Mouse (Mus musculus): Measurements from ENCODE around the gene Adgrg1. TPM values are rescaled to one million over a fixed set of nuclear protein-coding genes. Genes with fewer than 3 reads are reported as not detected.

Gene Adgrg1
- 77.2 and 93.2 TPM in 2 replicates for polyA plus RNA-seq (2015; fragmentation: Nextera tagmentation; extraction: Ambion mirVana)

GRCm38 (mm10) chr8:94974467-94975165, at the start of gene Adgrg1:
TSS of gene Adgrg1 (plus strand) at chr8:94974751.

GRCm38 (mm10) chr8:95017451-95017850, 42.9 kb downstream of the Adgrg1 start, which contains the start of gene Adgrg3:
TSS of gene Adgrg3 (plus strand) at chr8:95017692.

DNA sequence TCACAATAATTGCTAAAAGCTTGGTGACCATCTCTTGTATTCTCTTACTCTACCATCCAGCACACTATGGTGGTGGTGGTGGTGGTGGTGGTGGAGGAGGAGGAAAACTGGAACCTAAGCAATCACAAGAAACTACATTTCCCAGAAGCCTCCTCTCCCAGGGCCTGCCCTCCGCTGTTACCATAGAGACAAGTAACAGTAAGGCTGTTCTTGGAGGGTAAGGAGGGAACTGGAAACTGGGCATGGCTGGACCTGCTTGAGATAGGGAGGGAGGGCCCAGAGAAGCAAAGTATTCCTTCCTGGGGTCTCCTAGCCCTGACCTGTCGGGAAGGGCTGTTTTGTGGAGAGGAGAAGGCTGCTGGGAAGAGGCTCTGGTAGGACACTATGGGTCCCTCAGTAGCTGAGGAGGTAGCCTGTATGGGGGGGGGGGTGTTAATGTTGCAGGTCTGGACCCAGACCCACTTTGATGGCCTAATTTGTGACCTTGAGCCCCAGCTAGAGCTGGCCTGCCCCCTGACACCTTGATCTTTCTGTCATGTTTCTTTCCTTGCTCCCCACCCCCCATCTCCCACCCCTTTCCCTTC, 80.5 kb downstream of the Adgrg1 start, which contains the start of gene Drc7:
TSS of gene Drc7 (plus strand) at position 177 of the 584 bp plus-strand sequence.

Other genes starting within 250 kb of the Adgrg1 start
- gene Ccl22, start 229.2 kb upstream of the Adgrg1 start, polyA plus RNA-seq (2015; fragmentation: Nextera tagmentation; extraction: Ambion mirVana), result 0.14 TPM in 1 of 2 replicates, not detected in the other
- 117 and 123 TPM in 2 replicates for gene Cx3cl1, start 202.7 kb upstream of the Adgrg1 start, polyA plus RNA-seq (2015; fragmentation: Nextera tagmentation; extraction: Ambion mirVana)
- 5.8 and 6.6 TPM in 2 replicates for gene Ccl17, start 164.3 kb upstream of the Adgrg1 start, polyA plus RNA-seq (2015; fragmentation: Nextera tagmentation; extraction: Ambion mirVana)
- gene Coq9, start 136.4 kb upstream of the Adgrg1 start, polyA plus RNA-seq (2015; fragmentation: Nextera tagmentation; extraction: Ambion mirVana), result 61.8 and 63.5 TPM in 2 replicates
- gene Ciapin1, start 136.4 kb upstream of the Adgrg1 start, polyA plus RNA-seq (2015; fragmentation: Nextera tagmentation; extraction: Ambion mirVana), result 144 and 148 TPM in 2 replicates
- 106 and 125 TPM in 2 replicates for gene Polr2c, start 117.3 kb upstream of the Adgrg1 start, polyA plus RNA-seq (2015; fragmentation: Nextera tagmentation; extraction: Ambion mirVana)
- 80.2 and 87.4 TPM in 2 replicates for gene Dok4, start 98.4 kb upstream of the Adgrg1 start, polyA plus RNA-seq (2015; fragmentation: Nextera tagmentation; extraction: Ambion mirVana)
- 5.6 and 5.8 TPM in 2 replicates for gene Ccdc102a, start 56.7 kb upstream of the Adgrg1 start, polyA plus RNA-seq (2015; fragmentation: Nextera tagmentation; extraction: Ambion mirVana)
- 0.11 TPM in 1 of 2 replicates, not detected in the other for gene Adgrg5, start 51.1 kb upstream of the Adgrg1 start, polyA plus RNA-seq (2015; fragmentation: Nextera tagmentation; extraction: Ambion mirVana)
- gene Adgrg3, start 42.9 kb downstream of the Adgrg1 start, polyA plus RNA-seq (2015; fragmentation: Nextera tagmentation; extraction: Ambion mirVana), result 0.50 and 0.63 TPM in 2 replicates
- 1.8 and 2.1 TPM in 2 replicates for gene Drc7, start 80.4 kb downstream of the Adgrg1 start, polyA plus RNA-seq (2015; fragmentation: Nextera tagmentation; extraction: Ambion mirVana)
- 36.5 and 38.4 TPM in 2 replicates for gene Katnb1, start 106.4 kb downstream of the Adgrg1 start, polyA plus RNA-seq (2015; fragmentation: Nextera tagmentation; extraction: Ambion mirVana)
- gene Kifc3, start 228.1 kb downstream of the Adgrg1 start, polyA plus RNA-seq (2015; fragmentation: Nextera tagmentation; extraction: Ambion mirVana), result 33.4 and 34.6 TPM in 2 replicates